Mouse (Mus musculus): ENCODE measurements around the gene Ttc25.

DNA sequence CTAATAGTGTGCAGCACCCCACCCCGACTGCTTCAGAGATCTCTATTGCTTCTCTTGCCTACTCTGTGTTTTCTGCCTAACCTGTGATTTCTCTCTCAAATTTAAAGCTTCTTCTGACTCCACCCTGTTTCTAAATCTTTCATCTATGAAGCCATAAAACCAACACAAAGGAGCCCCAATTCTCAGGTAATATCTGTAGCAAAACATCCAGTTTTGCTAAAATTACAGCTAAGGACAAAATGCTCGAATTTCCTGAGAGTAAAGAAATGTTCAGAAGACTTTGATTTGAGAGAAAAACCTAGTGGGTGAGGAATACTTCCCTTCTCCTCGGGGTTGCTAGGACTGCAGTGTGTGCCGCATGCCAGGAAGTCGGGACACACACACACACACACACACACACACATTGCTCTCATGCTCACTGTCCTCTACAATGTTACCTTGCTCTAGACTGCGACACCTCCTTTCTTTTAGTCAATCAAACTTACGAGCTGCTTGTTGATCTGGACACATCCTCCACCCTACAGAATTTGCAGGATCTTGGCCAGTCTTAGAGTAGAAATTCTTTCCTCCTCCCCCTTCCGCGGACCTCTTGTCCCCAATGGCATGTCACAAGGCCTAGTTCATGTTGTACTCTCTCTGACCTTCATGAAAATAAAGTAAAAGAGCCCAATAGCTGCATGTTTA lies 64.7 kb downstream of the Ttc25 start:
- TF ChIP-seq CTCF (IDR thresholded peaks at IDR 0.05; ENCODE audit: control insufficient read depth, insufficient read depth, insufficient read length) (no peak), MYOG (IDR thresholded peaks at IDR 0.05; ENCODE audit: control insufficient read depth, extremely low read depth, insufficient read length) (no peak), MAX (IDR thresholded peaks at IDR 0.05) (no peak), FOSL1 (IDR thresholded peaks at IDR 0.05; ENCODE audit: insufficient read depth, low read length, poor library complexity, severe bottlenecking) (no peak), USF1 (IDR thresholded peaks at IDR 0.05; ENCODE audit: low read depth) (no peak)

Data from C2C12 (cell line).